Mouse (Mus musculus) CD4-positive, CD25-positive, alpha-beta regulatory T cell, adult 2 months (primary cell): ENCODE measurements around the gene Cntnap1.

ENCODE experiments used
- DNase-seq: peaks from one replicate; pipeline ENCODE4 v3.0.0-alpha.2; 2012; ENCODE audit warnings: low read depth, low spot score

The Cntnap1 gene

GRCm38 (mm10) chr11:101220853-101221252, 50.5 kb downstream of the Cntnap1 start:
- no peak for DNase-seq

GRCm38 (mm10) chr11:101221306-101221986, 51.1 kb downstream of the Cntnap1 start:
- no peak for DNase-seq

GRCm38 (mm10) chr11:101224337-101224736, 54.0 kb downstream of the Cntnap1 start:
- no peak for DNase-seq

- DNase-seq, result no peak
These were observed 55.2 kb downstream of the Cntnap1 start for GRCm38 (mm10) chr11:101225331-101226064.

- peak; percentile 95 for DNase-seq
These were observed 55.9 kb downstream of the Cntnap1 start, which contains the start of gene Ezh1 for GRCm38 (mm10) chr11:101226065-101226701. Gene Ezh1, minus strand, starts transcription at chr11:101226463.

- DNase-seq, result no peak
These were observed 59.1 kb downstream of the Cntnap1 start for GRCm38 (mm10) chr11:101229361-101229900.

- DNase-seq, result no peak
These were observed 59.8 kb downstream of the Cntnap1 start for GRCm38 (mm10) chr11:101230061-101230511.

GRCm38 (mm10) chr11:101230526-101230925, 60.2 kb downstream of the Cntnap1 start:
- DNase-seq, result no peak

GRCm38 (mm10) chr11:101230991-101231871, 60.9 kb downstream of the Cntnap1 start:
- DNase-seq, result no peak

GRCm38 (mm10) chr11:101232010-101232839, 61.9 kb downstream of the Cntnap1 start:
- DNase-seq, result no peak

GRCm38 (mm10) chr11:101233240-101233639, 62.9 kb downstream of the Cntnap1 start:
- DNase-seq, result no peak

- DNase-seq, result no peak
These were observed 63.8 kb downstream of the Cntnap1 start for GRCm38 (mm10) chr11:101234124-101234523.

- no peak for DNase-seq
These were observed 65.1 kb downstream of the Cntnap1 start for GRCm38 (mm10) chr11:101235429-101235828.

- no peak for DNase-seq
These were observed 66.5 kb downstream of the Cntnap1 start for GRCm38 (mm10) chr11:101236782-101237181.

GRCm38 (mm10) chr11:101238071-101238647, 67.8 kb downstream of the Cntnap1 start:
- no peak for DNase-seq
